Mouse (Mus musculus) G1E (cell line): ENCODE measurements around the gene Mier2.

Experiments used
- CTCF ChIP-seq: IDR thresholded peaks from 2 replicates; pipeline ENCODE4 v1.5.1; 2012; ENCODE audit warnings: low read depth, low read length, inconsistent platforms, mixed read lengths
- GATA1 ChIP-seq: IDR thresholded peaks from 2 replicates; pipeline ENCODE4 v1.6.1; 2012; ENCODE audit warnings: borderline replicate concordance, low read length, inconsistent platforms, mixed read lengths
- POLR2AphosphoS5 ChIP-seq: IDR thresholded peaks from 2 replicates; pipeline ENCODE4 v1.6.1; 2012; ENCODE audit warnings: low read depth, low read length, inconsistent platforms; ENCODE audit not compliant: insufficient replicate concordance
- TAL1 ChIP-seq: conservative IDR thresholded peaks from 2 replicates; pipeline ENCODE4 v1.6.1; 2012; ENCODE audit warnings: low read depth, low read length, inconsistent platforms, mixed read lengths

DNA sequence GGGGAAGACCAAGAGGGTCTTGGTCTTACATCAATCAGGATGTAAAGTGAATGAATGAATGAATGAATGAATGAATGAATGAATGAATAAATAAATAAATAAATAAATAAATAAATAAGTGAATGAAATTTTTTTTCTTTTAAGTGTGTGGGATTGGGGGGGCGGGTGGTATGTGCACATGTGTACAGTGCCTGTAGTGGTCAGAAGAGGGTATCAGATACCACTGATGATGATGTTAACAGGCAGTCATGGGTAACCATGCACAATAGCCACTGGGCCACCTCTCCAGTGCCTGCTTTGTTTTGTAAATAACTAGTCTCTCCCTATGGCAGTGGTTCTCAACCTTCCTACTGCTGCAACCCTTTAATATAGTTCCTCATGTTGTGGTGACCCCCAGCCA, 30.6 kb downstream of the Mier2 start:
- TF ChIP-seq CTCF = no peak
- no peak for TF ChIP-seq TAL1
- TF ChIP-seq GATA1 = no peak
- no peak for TF ChIP-seq POLR2AphosphoS5
